Mouse (Mus musculus) ES-E14 (cell line): ENCODE data around the gene Pheta1. TPM values are rescaled to one million over a fixed set of nuclear protein-coding genes. Genes with fewer than 3 reads are reported as not detected.

Experiments used
- DNase-seq: peaks from one replicate; pipeline ENCODE4 v3.0.0-alpha.2; 2013; ENCODE audit warnings: low read depth, low spot score
- H3K27ac ChIP-seq: 2 replicates; pipeline ENCODE4 v1.5.1; 2012; ENCODE audit warnings: low read depth, mild to moderate bottlenecking, low read length, moderate library complexity, mixed read lengths; ENCODE audit not compliant: poor library complexity, insufficient read depth, severe bottlenecking
- H3K36me3 ChIP-seq: 2 replicates; pipeline ENCODE4 v1.6.1; 2012; ENCODE audit warnings: mild to moderate bottlenecking, low read length, moderate library complexity, mixed read lengths; ENCODE audit not compliant: control insufficient read depth, poor library complexity, insufficient read depth, severe bottlenecking
- H3K4me1 ChIP-seq, 2 experiments: fragments of 150-350 bp in 1 of 2; sonication (generic) in 1 of 2; 2 replicates each; pipeline ENCODE4 v1.6.1; 2012; ENCODE audit warnings: low read length in 2 of 2, mild to moderate bottlenecking in 1 of 2, mixed read lengths in 1 of 2; ENCODE audit not compliant: control insufficient read depth in 2 of 2, insufficient read depth in 2 of 2, poor library complexity in 1 of 2
- H3K4me3 ChIP-seq, 2 experiments: fragments of 150-350 bp in 1 of 2; sonication (generic) in 1 of 2; 2 replicates each; pipeline ENCODE4 v1.5.1; 2012; ENCODE audit warnings: low read length in 2 of 2, low read depth in 1 of 2, mild to moderate bottlenecking in 1 of 2, mixed read lengths in 1 of 2; ENCODE audit not compliant: insufficient read depth in 1 of 2, poor library complexity in 1 of 2, severe bottlenecking in 1 of 2
- H3K9ac ChIP-seq: 2 replicates; pipeline ENCODE4 v1.6.1; 2012; ENCODE audit warnings: low read depth, mild to moderate bottlenecking, low read length, mixed read lengths; ENCODE audit not compliant: poor library complexity, insufficient read depth, severe bottlenecking
- H3K9me3 ChIP-seq: fragments of 150-350 bp; sonication (generic); 2 replicates; pipeline ENCODE4 v1.6.1; 2012; ENCODE audit warnings: low read depth, mild to moderate bottlenecking, low read length; ENCODE audit not compliant: control insufficient read depth, insufficient read depth
- CHD2 ChIP-seq: IDR thresholded peaks from 2 replicates; pipeline ENCODE4 v1.6.1; 2014; ENCODE audit warnings: mild to moderate bottlenecking, low read depth, low read length, inconsistent platforms
- HCFC1 ChIP-seq: IDR thresholded peaks from 2 replicates; pipeline ENCODE4 v1.6.1; 2012; ENCODE audit warnings: low read length, inconsistent platforms, borderline replicate concordance; ENCODE audit not compliant: insufficient read depth
- MAFK ChIP-seq: IDR thresholded peaks from 2 replicates; pipeline ENCODE4 v1.6.1; 2014; ENCODE audit warnings: mild to moderate bottlenecking, low read depth, low read length, inconsistent platforms; ENCODE audit not compliant: insufficient read depth
- ZC3H11A ChIP-seq: IDR thresholded peaks from 2 replicates; pipeline ENCODE4 v1.6.1; 2012; ENCODE audit warnings: low read depth, mild to moderate bottlenecking, inconsistent platforms, low read length, borderline replicate concordance
- ZNF384 ChIP-seq: IDR thresholded peaks from 2 replicates; pipeline ENCODE4 v1.6.1; 2012; ENCODE audit warnings: low read depth, low read length, inconsistent platforms
- in situ Hi-C, 2 experiments: fragments of 600-800 bp; cut with MboI; formaldehyde crosslinking; loops; one replicate each; pipeline ENCODE4 v1.15.1; 2025; ENCODE audit warnings: low sequenced_read_pairs in 2 of 2, inconsistent platforms in 1 of 2; ENCODE audit not compliant: unreplicated experiment in 2 of 2
- total RNA-seq: library from RNA; depleted of rRNA; stranded (reverse); fragments of 300-350 nt; gene quantifications from 2 replicates; pipeline ENCODE4 v1.2.3, GENCODE M21; 2012

The Pheta1 gene
- total RNA-seq, 1 experiment, result 13.6 TPM

GRCm38 (mm10) chr5:121815067-121815466, 33.7 kb upstream of the Pheta1 start:
- Histone ChIP-seq H3K4me1 (peaks cover 0 to 16% of the 10 kb centered on the region in 2 experiments; a peak in 2 of 4 replicates), H3K9ac (no peak overlapping the region), H3K4me3 (no peak overlapping the region), H3K27ac (no peak overlapping the region), H3K9me3 (no peaks in the 10 kb centered on the region), H3K36me3 (peaks cover 79% of the 10 kb centered on the region)
- no peak for DNase-seq
- TF ChIP-seq ZNF384 (no peak), HCFC1 (no peak), MAFK (no peak), ZC3H11A (no peak), CHD2 (no peak)
- in situ Hi-C loops, result no loop called here

DNA sequence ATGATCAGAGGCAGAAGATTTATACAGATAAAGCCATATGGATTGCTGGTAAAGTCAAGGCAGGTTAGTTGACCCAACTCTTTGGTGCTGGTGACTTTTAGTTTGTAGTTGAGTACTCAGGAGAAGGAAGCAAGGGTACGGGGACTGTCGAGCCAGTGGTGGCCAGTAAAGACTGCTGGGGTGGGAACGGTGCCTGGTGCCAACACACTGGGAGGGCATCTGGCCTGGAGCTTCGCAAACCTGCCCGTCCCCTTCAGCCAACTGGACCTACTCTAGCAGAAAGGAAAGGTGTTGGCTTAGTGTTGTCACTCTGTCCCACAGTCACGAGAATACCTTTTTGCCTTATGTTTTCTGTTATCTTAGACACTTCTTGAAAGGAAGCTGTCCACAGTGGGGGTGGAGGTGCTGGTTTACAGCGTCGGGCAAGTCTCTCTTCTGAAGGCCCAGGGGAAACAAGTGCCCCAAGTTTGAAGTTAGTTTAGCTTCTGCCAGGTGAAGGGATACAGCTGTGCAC, 32.9 kb upstream of the Pheta1 start:
- Histone ChIP-seq H3K9ac (no peak overlapping the region), H3K4me1 (peaks cover 0 to 10% of the 10 kb centered on the region in 2 experiments; a peak in 2 of 4 replicates), H3K9me3 (no peaks in the 10 kb centered on the region), H3K4me3 (no peak overlapping the region), H3K27ac (no peak overlapping the region), H3K36me3 (peaks cover 74% of the 10 kb centered on the region)
- TF ChIP-seq HCFC1, result no peak
- TF ChIP-seq ZNF384, result no peak
- TF ChIP-seq CHD2, result no peak
- no peak for TF ChIP-seq MAFK
- no peak for TF ChIP-seq ZC3H11A
- in situ Hi-C loops, result no loop called here
- no peak for DNase-seq

DNA sequence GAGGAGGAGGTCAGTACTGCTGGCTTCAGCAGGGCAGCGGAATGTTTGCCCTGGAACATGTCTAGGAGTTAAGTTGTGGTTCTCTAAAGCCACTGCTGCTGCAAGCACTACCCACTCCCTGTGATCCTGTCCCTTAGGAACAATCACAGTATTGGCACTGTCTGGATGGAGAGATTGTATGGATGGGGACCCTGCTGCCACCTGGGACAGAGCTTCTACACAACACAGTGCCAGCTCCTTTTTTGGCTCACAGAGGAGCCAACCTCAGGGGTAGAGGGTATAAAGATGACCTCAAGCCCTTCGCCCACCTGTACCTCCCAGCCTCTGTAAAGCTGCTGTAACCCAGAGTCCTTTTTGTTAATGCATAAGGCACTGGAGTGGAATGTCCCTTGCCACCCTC, 32.2 kb upstream of the Pheta1 start:
- in situ Hi-C loops, result no loop called here
- TF ChIP-seq MAFK, result no peak
- TF ChIP-seq ZC3H11A, result no peak
- no peak for TF ChIP-seq CHD2
- no peak for TF ChIP-seq HCFC1
- TF ChIP-seq ZNF384, result no peak
- H3K9me3 ChIP-seq, result no peaks in the 10 kb centered on the region
- no peak overlapping the region for H3K27ac ChIP-seq
- DNase-seq, result no peak
- H3K4me3 ChIP-seq, result no peak overlapping the region
- H3K4me1 ChIP-seq, result peaks cover 0 to 10% of the 10 kb centered on the region in 2 experiments; a peak in 2 of 4 replicates
- peaks cover 68% of the 10 kb centered on the region for H3K36me3 ChIP-seq
- H3K9ac ChIP-seq, result no peak overlapping the region

GRCm38 (mm10) chr5:121817551-121817950, 31.2 kb upstream of the Pheta1 start:
- Histone ChIP-seq H3K36me3 (peaks cover 59% of the 10 kb centered on the region), H3K27ac (no peak overlapping the region), H3K4me3 (no peak overlapping the region), H3K4me1 (peaks cover 0 to 8% of the 10 kb centered on the region in 2 experiments; a peak in 2 of 4 replicates), H3K9ac (no peak overlapping the region), H3K9me3 (no peaks in the 10 kb centered on the region)
- in situ Hi-C loops, result no loop called here
- TF ChIP-seq MAFK (no peak), ZC3H11A (no peak), CHD2 (no peak), HCFC1 (no peak), ZNF384 (no peak)
- DNase-seq, result no peak

DNA sequence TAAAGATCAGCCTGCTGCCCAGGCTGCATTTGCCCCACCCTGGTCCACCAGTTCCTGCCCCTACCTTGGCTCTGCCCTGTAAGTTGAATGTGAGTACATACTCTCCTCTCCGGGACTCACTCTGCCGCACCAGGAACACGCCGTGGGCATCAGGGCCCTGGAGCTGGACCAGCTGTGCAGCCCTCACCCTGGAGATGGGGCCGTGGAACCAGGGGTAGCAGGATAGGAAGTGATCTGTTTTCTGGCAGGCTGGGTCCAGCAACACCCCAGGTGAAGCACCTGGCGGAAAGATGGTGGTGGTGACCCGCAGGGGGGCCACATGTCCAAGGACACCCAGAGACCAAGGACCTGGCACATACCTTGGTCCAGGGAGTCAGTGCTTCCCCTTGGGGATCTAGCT, 30.4 kb upstream of the Pheta1 start:
- TF ChIP-seq HCFC1, result no peak
- TF ChIP-seq CHD2, result no peak
- TF ChIP-seq ZC3H11A, result no peak
- TF ChIP-seq MAFK, result no peak
- no peak for TF ChIP-seq ZNF384
- in situ Hi-C loops, result no loop called here
- peaks cover 51% of the 10 kb centered on the region for H3K36me3 ChIP-seq

More for the DNA sequence above, 30.4 kb upstream of the Pheta1 start:
- no peak overlapping the region for H3K27ac ChIP-seq
- no peak overlapping the region for H3K9ac ChIP-seq
- H3K9me3 ChIP-seq, result no peaks in the 10 kb centered on the region
- no peak for DNase-seq
- no peak overlapping the region for H3K4me3 ChIP-seq
- H3K4me1 ChIP-seq, result peaks cover 0 to 6% of the 10 kb centered on the region in 2 experiments; a peak in 1 of 4 replicates
